Comparison of ENCODE assay signal across 8 mouse cellular contexts in the genomic region with DNA sequence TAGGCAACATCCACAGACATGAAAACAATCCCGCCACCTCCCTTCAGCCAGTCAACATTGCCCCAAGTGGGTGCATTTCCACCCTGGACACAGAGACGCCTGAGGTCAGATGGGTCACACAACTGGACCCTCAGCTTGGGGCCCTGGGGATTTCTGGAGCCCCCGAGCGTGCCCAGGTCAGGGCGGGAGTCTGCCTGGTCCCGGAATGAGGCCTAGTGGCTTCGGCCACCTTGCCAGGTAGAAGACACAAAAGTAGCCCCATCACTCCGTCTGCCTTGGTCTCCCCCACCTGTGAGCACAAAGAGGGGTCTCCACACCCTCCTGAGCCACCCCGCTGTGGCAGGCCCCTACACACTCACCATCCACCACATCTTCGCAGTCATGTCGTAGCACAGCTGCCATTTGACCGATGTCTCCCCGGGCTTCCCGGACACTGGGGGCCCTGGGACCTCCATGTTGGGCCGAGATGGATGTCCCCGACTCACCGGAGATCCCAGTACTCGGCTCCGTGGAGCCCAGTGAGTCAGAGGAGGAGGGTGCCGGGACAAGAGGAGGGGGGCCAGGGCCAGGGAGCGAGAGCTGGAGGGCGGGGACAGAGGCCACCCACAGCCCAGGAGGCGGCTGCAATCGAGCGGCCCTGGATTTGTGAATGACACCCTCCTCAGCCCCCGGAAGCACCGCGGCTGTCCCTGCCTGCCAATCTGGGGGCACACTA. TPM values are rescaled to one million over a fixed set of nuclear protein-coding genes. Genes with fewer than 3 reads are reported as not detected.
DNase-seq lines count a peak whose midpoint lies in the region; ATAC-seq and TF ChIP-seq lines count a peak whose summit lies in the region.

A gene (minus strand): TSS at position 455 of the 715 bp plus-strand sequence.

- 69% methylated on average over 28 of the region's 28 CpGs for WGBS in forebrain, embryonic 12.5 days
- 64% methylated on average over 28 of the region's 28 CpGs for WGBS in limb, embryonic 10.5 days
- WGBS in stomach, postnatal 0 days: 54% methylated on average over 28 of the region's 28 CpGs

- intact Hi-C loops in heart, postnatal 25 days (cut with DNase I): no loop called here

- peak; percentile 6 for DNase-seq in kidney, postnatal 10 days
- DNase-seq in kidney, adult 8-10 months: no peak
- no peak for DNase-seq in heart, postnatal 25 days (ENCODE audit: low spot score)
- DNase-seq in limb, embryonic 10.5 days (ENCODE audit: low spot score): peak; percentile 28
- peak; percentile 13 for DNase-seq in stomach, postnatal 0 days (ENCODE audit: low spot score)
- DNase-seq in Muller cell, postnatal 12 days (ENCODE audit: inconsistent ontology term): no peak

- H3K9me3 ChIP-seq in forebrain, embryonic 12.5 days: no peaks in the 10 kb centered on the region
- no peaks in the 10 kb centered on the region for H3K9me3 ChIP-seq in limb, embryonic 10.5 days (replicated peaks)
- H3K9me3 ChIP-seq in stomach, postnatal 0 days (ENCODE audit: control insufficient read depth, low read length): no peaks in the 10 kb centered on the region

- H3K9ac ChIP-seq in forebrain, embryonic 12.5 days: no peak within 1 kb of the TSS
- H3K9ac ChIP-seq in stomach, postnatal 0 days (ENCODE audit: low read length): no peak within 1 kb of the TSS

- H3K4me1 ChIP-seq in forebrain, embryonic 12.5 days: no peaks in the 10 kb centered on the region
- H3K4me1 ChIP-seq in limb, embryonic 10.5 days: peaks cover 11% of the 10 kb centered on the region
- H3K4me1 ChIP-seq in stomach, postnatal 0 days (replicated peaks; ENCODE audit: control insufficient read depth, insufficient read depth): no peaks in the 10 kb centered on the region

- TF ChIP-seq CTCF in stomach, postnatal 0 days (IDR thresholded peaks at IDR 0.05; ENCODE audit: low read depth): no peak

- H3K27me3 ChIP-seq in forebrain, embryonic 12.5 days: peaks cover 97% of the 10 kb centered on the region
- H3K27me3 ChIP-seq in limb, embryonic 10.5 days (ENCODE audit: low read depth, poor library complexity, severe bottlenecking): peaks cover 100% of the 10 kb centered on the region
- peaks cover 5% of the 10 kb centered on the region; the same call in 1 of the 2 replicates for H3K27me3 ChIP-seq in stomach, postnatal 0 days (ENCODE audit: control insufficient read depth, insufficient read depth, low read length)

- no peak within 1 kb of the TSS for H3K27ac ChIP-seq in forebrain, embryonic 12.5 days
- H3K27ac ChIP-seq in limb, embryonic 10.5 days: no peak within 1 kb of the TSS
- no peak within 1 kb of the TSS for H3K27ac ChIP-seq in stomach, postnatal 0 days (replicated peaks)

- H3K36me3 ChIP-seq in forebrain, embryonic 12.5 days (replicated peaks): no peaks in the 10 kb centered on the region
- H3K36me3 ChIP-seq in limb, embryonic 10.5 days: no peaks in the 10 kb centered on the region
- H3K36me3 ChIP-seq in stomach, postnatal 0 days (ENCODE audit: control insufficient read depth, insufficient read depth, low read length): no peaks in the 10 kb centered on the region

- no peak within 1 kb of the TSS for H3K4me3 ChIP-seq in forebrain, embryonic 12.5 days (replicated peaks)
- H3K4me3 ChIP-seq in limb, embryonic 10.5 days: no peak within 1 kb of the TSS
- no peak within 1 kb of the TSS for H3K4me3 ChIP-seq in stomach, postnatal 0 days (ENCODE audit: low read depth, low read length)

- no peak within 1 kb of the TSS for H3K4me2 ChIP-seq in forebrain, embryonic 12.5 days
- H3K4me2 ChIP-seq in stomach, postnatal 0 days (replicated peaks; ENCODE audit: low read depth): no peak within 1 kb of the TSS

- no peak for ATAC-seq in activated CD4-positive, CD25-positive, alpha-beta regulatory T cell, adult 4 months
- no peak for ATAC-seq in forebrain, embryonic 12.5 days (ENCODE audit: low FRiP score)
- peak; percentile 24; the same call in 1 of the 2 replicates for ATAC-seq in stomach, postnatal 0 days (ENCODE audit: low FRiP score, low TSS enrichment)

- no peak for TF ChIP-seq EP300 in stomach, postnatal 0 days (optimal IDR thresholded peaks at IDR 0.05)

RNA-seq across cellular contexts. Expression of the gene that starts here (rescaled TPM):
- 10 to 100 TPM; 15.2 to 16.0 TPM for polyA plus RNA-seq in activated CD4-positive, CD25-positive, alpha-beta regulatory T cell, adult 4 months (2017; shearing (Covaris generic))
- 15.3 and 16.3 TPM in 2 replicates for polyA plus RNA-seq in forebrain, embryonic 12.5 days (2016; fragmentation: Nextera tagmentation; extraction: Ambion mirVana)
- total RNA-seq in heart, postnatal 25 days (2021): 100 to 1,000 TPM; 110 to 130 TPM
- 9.3 and 19.8 TPM in 2 replicates for polyA plus RNA-seq in limb, embryonic 10.5 days (2016; fragmentation: Nextera tagmentation; extraction: Ambion mirVana)
- 40.4 and 42.4 TPM in 2 replicates for polyA plus RNA-seq in stomach, postnatal 0 days (2015; fragmentation: Nextera tagmentation; extraction: Ambion mirVana)

Comparison
In these comparisons a context has a peak if more than half of its experiments do, and no peak if none do; other contexts are left out.
1. DNase-seq: peak in kidney, postnatal 10 days (single experiment), limb, embryonic 10.5 days (single experiment) and stomach, postnatal 0 days (single experiment); none in kidney, adult 8-10 months (0 of 2), heart, postnatal 25 days (single experiment) and Muller cell, postnatal 12 days (single experiment).